Mouse (Mus musculus) brain, adult 2 months (tissue): Measurements from ENCODE around the gene Pam.
"Not testable (repeated sequence)": the region's sequence is repeated elsewhere in the genome, so short reads cannot be mapped to it uniquely, and the experiment has no call there.

Source experiments
- DNase-seq: peaks from one replicate; pipeline ENCODE4 v3.0.0; 2011; ENCODE audit warnings: low read depth, low spot score

The Pam gene

DNA sequence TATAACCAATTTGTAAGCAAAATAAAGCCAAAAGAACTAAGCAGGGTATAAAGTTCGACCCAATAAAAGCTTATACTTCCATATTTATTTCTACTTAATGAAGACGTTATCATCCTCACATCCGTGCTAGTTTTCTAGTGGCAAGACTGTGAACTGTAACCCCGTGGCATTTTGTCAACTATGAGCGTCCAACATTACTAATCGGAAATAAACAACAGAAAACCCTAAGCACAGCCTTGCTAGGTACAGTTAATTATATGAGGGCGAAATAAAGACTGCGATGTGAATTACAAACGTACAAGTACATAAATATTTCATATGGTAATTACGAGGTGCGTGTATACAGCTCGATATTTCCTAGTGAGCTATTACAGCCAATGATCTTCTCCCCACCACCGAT, 119.4 kb downstream of the Pam start:
- DNase-seq: no peak

DNA sequence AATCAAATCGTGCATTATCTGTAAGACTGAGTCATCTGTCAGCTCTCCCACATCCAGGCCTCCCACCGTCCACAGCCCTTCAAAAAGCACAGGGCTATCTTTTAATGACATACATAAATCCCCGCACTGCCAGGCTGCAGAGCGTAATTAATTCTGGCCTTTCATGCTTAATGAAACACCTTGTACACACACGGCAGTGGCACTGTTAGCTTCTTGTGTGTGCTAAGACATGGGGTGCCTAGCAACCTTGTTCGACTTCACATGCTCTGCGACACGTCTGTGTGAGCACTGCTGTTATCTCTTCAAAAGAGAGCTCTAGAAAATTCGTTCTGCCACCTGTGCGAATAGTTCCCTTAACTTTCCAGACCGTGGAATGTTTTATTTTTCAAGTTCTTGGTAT, 120.5 kb downstream of the Pam start:
- peak; percentile 44 for DNase-seq

DNA sequence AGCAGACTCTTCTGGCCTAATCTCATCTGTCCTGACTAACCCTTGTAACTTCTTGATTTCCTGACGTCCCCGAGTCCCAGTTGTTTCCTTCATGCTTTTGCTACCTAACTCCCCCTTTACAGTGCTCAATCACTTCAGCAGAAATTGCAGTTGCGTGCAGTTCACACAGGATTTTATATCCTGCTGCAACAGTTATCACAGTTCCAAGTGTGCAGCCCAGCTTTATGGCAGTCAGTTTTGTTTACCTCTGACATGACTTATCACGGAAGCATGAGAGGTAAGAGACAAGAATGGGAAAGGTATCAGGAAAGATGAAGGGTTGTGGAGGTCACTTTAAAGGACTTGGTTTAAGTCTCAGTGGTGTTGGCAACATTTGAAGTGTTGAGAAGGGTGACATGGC, 125.7 kb downstream of the Pam start:
- no peak for DNase-seq

DNA sequence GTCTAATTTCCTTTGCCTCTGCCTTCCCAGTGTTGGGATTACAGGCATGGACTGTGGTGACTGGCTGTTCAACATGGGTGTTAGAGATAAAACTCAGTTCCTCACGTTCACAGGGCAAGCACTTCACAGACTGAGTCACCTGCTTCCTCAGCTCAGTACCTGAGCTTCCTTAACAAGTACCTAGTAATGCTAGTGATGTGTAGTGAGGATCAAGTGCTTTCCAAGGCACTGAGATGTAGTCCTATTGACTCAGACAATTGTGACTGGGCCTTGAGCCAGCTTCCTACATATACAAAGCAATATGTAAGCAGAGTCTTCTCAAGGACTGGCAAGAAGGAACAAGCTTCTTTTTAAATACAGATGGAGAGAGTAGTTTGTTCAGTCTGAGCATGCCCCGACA, 131.7 kb downstream of the Pam start:
- DNase-seq: peak; percentile 72

DNA sequence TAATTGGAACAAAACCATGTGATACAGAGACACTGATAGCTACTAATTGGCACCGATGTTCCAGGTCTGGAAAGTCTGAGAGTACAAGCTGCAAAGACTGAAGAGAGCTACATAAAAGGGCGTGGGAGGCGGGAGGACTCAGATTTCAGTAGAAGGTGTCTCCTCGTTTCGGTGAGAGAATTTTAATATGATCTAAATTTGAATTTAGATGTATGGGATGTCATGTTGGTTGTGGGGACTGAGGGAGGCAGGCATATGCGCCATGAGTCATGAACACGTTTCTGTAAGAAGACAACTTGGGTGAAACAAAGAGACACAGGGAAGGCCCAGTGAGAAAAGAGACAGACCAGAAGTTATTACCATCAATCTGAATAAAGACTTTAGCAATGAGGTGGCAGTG, 133.3 kb downstream of the Pam start:
- peak; percentile 88 for DNase-seq

DNA sequence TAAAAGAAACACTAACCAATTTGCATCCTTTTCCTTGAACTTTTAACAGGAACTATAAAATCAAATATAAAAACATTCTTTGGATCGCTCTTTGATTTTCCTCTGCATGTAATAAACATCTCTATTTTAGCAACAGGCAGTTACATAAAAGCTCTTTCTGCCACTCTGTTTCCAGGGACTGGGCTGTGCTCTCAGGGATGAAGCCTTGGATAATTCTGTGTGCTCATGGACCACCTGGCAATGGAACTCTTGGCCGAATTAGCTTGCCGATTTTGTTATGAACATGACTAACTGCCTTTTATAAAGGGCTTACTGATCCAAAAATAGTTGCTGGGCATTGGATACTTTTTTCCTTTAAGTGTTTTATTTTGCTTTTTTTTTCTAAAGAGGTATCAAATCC, 134.8 kb downstream of the Pam start:
- DNase-seq: peak; percentile 52

DNA sequence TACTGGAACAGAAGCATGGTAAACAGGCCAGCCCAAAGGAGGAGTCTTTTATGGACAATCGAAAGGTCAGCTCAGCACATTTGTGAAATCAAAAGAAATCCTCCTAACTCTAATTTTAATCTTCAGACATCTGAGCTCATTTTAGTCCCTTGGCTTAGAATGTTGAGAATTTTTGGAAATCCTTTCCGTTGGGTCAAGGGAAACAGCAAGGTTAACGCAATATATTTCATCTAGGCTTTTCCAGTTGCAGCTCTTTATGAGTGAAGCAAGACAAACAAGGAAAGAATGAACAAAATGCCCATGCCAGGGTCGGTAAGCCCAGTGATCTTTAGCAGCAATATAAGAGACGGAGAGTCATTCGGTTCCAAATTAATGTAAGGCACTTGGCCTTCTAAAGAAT, 135.3 kb downstream of the Pam start:
- DNase-seq: no peak

DNA sequence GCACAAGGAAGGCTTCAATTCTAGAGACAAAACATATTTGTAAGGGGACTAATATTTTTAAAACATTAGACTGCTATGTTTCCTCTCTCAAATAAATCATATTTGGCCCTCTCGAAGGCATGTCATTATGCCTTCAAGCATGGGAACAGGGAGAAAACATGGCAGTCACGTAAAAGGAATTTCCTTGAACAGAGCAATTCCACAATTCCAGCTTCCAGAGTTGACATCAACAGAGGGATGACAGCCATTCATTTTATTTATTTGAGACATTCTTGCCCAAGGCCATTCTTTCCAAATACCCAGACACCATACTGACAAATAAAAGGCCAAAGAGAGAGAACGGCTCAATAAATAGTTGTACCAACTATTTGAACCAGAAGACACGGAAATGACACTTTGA, 136.7 kb downstream of the Pam start:
- DNase-seq: no peak

DNA sequence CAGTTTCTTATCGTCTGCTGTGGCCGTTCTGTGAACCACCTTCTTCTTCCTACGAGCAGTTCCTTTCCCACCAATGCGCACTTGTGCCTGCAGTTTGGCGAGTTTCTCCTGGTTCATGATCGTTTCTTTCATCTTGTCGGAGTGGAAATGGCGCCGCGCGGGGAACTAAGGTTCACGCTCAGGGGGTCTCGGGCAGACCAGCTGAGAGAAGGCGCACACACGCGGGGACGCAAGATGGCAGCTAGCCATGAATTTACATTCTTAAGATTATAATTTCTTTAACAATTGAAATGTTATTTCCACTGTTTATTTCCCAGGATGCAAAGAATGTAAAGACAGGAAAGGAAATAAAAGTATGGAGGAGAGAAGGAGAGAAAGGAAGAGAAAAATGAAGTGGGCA, 146.2 kb downstream of the Pam start:
- DNase-seq: not testable (repeated sequence)

DNA sequence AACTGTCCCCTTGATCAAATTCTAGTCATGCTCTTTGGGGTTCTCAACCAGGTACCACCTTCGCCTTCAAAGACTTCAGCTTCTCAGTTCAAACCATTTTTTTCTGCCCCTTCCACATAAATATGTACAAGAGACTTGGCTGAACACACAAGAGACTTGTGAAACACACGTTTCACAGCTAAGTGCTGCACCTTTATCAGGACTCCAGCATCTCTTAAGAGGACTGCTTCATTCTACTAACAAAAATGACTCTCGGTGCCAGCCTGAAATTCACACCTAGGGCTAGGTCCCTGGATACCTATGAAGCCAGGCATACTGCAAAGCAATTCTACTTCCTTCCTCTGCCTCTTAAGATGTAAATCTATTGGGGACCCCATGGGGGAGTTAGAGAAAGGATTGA, 148.3 kb downstream of the Pam start:
- DNase-seq: no peak

DNA sequence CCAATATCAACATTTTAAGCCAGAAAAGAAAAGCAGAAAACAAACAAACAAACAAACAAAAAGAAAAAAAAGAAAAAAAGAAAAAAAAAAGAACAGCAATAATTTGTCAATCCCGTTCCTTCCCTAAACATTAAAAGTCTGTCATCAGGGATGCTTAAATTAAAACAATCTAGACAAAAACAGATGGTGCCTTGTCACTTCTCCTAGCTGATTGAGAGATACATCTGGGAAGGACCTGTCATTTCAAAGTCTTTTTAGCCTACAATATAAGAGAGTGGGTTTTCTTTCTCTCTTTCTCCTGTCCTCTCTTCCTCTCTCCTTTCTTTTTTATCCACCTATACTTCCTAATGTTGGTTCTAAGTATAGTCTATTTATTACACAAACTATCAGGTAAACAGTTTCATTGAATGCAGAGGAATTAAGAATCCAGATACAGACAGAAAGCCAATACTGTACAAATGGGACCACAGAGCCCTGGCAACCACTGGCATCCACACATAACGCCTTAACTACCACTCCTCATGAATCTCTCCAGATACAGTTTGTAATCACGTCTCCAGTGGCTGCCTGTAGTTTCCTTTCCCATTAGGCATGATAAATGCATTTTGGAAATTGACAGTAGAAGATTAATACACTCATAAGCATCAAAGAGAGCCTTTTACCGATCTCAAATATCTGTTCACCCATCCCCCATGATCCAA, 151.4 kb downstream of the Pam start:
- DNase-seq: no peak

DNA sequence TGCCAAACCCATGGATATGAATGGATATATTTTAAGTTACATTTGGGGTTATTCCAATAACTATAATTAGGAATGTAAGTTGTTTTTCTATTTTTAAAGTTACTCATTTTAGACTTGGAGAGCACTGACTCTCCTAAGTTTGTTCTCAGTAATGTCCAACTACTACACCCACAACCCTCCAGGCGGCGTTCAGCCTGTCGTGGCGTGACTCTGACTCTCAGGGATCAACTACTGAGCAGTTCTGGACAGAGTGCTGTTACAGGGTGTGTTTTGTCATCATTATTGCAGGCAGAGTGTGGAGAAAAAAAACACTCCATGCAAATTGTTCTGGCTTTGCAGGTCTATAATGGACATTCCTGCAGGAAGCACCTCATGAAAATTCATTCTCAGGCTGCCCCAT, 152.0 kb downstream of the Pam start:
- no peak for DNase-seq

DNA sequence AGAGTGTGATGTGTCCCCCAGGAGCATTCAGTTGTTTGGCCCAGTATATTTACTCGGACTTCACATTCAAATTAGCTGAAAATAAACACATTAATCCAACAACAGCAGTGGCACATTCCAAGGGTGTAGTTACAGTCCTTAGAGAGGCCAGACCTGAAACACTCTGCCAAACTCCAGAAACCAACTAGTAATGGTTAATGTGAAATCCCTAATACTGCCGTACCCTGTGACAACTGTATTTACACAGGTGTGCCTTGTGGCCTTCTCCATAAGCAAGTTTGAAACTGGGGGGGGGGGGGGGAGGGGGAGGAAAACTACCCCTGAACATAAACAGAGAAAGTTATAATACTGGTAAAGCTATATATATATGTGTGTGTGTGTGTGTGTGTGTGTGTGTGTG, 152.5 kb downstream of the Pam start:
- DNase-seq: no peak

DNA sequence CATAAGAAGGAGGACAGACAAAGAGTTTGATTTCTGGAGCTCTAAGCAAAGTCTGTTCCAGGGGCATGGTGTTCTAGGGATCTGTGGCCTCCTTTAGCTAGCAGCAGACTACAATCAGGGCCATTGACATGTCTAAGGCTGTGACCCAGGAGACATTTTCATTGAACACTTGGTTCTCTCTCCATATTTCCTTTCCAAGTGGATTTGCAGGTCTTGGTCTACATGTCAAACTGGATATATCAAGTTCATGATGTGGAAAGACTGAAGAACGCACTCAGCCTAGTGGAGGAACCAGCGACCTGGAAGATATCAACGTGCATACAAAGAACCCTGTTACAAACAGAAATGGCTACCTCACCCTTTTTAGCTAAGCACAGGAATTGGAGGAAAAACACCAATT, 156.9 kb downstream of the Pam start:
- DNase-seq: no peak

DNA sequence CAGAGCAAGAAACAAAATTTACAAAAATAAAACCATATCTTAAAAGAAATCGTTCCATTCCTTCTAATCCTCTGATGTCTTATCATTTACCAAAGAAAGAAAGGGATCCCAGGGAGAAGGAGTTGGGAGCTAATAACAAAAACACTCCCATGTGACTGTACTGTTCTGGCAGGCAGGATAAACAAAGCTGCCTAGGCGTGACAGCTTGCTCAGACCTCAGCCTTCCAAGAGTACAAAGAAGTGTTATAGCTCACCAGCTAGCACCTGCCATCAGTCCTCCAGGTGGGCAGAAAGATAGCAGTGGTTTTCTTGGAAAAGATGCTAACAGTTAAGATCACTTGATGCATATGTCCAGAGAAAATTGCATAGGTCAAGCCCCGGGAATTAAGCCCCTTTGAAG, 157.4 kb downstream of the Pam start:
- peak; percentile 37 for DNase-seq

DNA sequence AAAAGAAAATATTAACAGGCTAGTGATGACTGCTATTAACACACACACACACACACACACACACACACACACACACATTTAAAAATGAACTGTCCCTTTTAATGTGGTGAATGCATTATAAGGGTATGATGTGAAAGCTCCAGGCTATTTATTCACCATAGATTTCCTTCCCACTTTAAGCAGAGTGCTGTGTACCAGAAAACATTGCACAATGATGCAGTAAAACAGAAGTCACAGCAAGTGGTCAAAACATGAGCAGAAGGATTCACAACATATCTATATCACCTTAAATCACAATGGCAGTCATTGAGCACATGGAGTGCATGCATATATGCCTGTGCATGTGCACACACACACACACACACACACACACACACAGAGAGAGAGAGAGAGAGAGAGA, 160.5 kb downstream of the Pam start:
- DNase-seq: no peak

DNA sequence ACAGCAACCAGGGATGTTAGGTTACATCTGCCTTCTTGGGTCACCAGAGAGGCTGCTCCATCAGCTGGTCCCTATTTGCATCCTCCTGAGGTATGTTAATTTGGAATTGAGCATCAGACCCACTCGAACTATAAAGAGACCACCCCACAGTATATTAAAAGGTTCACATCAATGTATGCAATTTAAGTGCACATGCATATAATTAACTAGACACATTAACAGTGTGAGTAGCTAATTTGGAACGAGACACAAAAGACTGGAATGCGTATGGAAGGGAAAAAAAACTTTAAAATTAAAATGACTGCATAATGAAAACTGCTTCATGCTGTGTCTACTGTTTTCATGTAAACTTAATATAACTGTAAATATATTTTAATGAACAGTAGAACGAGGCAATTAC, 164.2 kb downstream of the Pam start:
- no peak for DNase-seq

DNA sequence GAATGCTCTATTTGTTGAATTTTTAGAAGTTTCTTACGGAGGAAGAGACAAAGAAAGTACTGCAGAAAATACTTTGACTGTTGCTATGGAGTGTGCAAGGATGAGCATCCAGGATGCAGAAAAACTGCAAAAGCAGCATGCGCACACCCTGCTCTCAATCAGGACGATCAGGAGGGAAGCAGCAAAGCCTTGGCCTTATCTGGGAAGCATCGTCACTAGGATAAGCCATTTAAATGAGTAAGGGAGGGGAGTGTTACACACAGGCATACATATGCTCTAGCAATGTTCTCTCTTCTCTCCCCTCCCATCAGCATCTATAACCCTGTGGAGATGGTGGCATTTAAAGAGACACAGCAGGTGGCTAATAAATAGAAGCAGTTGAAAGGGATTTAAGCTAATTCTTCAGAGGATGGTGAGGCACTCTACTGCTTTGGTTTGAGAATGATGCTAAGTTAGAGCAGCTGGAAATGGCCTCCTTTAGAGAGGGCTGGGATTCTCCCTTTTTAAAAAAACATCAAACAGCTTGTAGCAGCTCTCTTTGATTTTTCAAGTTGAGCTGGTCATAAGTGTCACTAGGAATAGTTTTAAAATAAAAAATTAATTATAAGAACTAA, 165.9 kb downstream of the Pam start:
- peak; percentile 59 for DNase-seq

DNA sequence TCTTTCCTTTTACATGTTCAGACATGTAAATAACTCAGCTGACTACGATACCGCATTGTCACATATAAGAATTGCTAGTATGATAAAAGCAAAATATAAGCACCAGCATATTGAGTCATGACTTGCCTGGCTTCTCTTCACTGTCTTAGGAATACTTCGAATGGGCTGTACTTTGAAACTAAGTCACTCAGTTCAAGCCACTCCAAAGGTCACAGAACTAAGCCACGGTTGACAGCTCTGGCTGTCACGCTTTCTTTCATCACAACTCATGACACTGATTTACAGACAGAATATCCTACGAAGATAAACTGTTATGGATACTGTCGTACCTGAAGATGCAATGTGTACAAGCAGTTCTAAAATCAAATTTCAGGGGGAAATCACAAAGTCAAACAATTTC, 168.7 kb downstream of the Pam start:
- DNase-seq: no peak

DNA sequence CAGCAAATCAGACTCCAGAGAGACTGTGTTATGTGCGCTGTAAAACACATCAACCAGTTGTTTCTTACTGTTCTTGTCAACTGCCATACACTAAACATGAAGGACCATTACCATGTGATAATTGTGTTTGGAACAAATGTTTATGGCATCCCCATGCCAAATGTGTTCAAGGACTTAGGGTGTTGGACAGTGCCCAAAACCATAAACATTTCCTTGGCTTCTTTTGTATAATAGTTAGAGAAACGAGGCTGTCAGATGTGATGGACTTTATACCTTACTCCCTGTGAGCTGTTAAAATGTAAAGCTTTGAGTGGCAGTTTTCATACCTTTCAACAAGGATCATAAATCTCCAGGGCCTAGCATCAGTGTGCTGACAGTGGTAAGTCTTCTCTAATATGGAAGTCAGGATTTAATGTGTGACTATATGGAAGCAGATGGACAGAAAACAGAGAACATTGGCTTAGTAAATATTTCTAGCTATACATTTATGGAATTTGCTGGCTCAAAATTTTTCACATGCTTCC, 169.4 kb downstream of the Pam start:
- no peak for DNase-seq

DNA sequence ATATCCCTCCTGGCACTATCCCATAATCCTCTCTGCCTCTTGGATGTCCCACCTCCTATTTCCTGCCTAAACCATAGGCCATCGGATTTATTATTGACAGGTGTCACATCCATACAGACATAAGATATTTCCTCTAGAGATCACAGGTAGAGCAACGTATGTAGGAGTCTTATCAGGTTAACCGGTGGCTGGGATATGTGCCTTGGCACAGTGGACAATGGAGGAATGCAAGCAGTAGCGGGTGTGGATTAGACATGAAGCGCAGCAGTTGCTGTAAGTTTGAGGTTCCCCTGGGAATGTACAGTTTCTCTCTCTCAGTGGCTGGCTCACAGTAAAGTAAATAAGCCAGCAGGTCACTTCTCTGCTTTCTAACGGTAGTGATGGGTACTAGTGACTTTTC, 173.1 kb downstream of the Pam start:
- DNase-seq: no peak

DNA sequence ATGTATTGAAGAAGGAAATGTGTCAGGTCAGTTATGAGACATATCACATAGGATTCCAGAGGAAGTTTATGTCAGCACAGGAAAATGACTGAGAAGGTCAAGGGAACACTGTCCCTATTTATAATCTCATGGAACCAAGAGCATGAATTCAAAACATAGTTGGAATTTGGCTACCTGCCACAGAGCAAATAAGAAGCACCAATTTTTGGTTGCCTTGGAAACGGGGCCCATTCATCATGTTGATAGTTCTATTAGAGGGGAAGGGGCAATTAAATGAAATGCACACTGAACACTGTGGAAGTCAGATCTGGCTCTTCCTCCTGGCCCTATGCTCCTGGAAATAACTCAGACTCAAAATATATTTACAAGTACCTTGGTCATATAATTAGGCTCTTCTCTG, 173.6 kb downstream of the Pam start:
- no peak for DNase-seq

DNA sequence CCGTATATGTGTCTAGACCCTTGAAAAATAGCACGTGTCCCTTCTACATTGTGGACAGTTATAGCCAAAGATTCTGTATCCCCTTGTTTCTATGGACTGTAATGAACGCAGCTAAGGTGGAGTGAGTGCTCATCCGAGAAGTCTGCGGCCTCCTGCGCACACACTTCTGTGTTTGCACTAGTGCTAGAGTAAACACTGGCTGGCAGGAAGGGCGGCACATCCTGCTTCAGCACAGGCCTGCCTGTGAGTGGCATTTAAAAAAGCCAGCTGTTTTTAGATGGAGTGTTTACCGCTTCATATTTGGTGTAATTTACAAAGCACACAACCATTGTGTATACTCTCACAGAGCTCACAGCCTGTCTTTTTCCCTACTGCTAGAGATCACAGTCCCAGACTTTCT, 177.0 kb downstream of the Pam start:
- DNase-seq: no peak

DNA sequence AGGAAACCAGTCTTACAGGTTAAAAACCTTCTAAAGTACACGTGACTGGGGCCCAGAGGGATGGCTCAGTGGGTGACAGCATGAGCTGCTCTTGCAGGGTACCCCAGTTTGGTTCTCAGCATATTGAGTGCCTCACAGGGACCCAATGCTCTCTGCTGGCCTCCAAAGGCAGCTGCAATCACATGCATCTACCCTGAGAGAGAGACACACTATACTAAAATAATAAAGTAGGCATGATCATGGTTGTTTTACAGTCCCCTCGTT, 178.5 kb downstream of the Pam start:
- DNase-seq: peak; percentile 30
